Mouse (Mus musculus) layer of hippocampus, adult 8-10 months (tissue): Measurements from ENCODE around the gene Adamts7. TPM values are rescaled to one million over a fixed set of nuclear protein-coding genes. Genes with fewer than 3 reads are reported as not detected.

ENCODE experiments used
- DNase-seq, 2 experiments: peaks; one replicate each; pipeline ENCODE4 v3.0.0; 2022; ENCODE audit warnings: low spot score in 2 of 2
- total RNA-seq, 4 experiments: library from RNA; stranded (reverse); gene quantifications; 2 replicates each; pipeline ENCODE4 v1.2.4; 2022

The Adamts7 gene
- total RNA-seq, 4 experiments from 2014 or later, result 0.31 to 0.81 (median 0.42) TPM

DNA sequence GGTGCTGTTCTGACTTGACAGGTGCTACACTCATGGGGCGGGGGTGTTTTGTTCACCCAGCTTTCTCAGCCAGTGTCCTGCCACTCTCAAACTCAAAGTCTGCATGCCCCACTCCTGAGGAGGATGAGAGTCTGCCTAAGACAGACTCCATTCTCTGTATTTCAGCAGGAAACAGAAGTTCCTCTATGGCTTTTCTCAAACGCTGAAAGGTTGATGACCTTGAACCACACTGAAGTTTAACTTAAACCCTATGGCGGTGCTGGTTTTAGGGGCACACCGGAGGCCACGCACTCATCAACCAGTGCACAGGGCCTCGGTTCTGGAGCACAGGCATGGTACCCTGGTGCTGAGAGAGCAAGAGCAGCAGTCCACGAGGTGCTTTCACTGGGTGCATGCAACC is 94.4 kb downstream of the Adamts7 start:
- DNase-seq, result no peak

Other genes starting within 250 kb of the Adamts7 start
- 10 to 100 TPM; 11.7 to 56.6 (median 34.5) TPM for gene Ctsh, start 108.9 kb upstream of the Adamts7 start, total RNA-seq
- 100 to 1,000 TPM; 417 to 460 (median 434) TPM for gene Morf4l1, start 48.3 kb upstream of the Adamts7 start, total RNA-seq
- gene Tbc1d2b, start 107.7 kb downstream of the Adamts7 start, total RNA-seq, result 10 to 100 TPM; 10.6 to 16.8 (median 14.6) TPM